Mouse (Mus musculus): Measurements from ENCODE around the gene Zfhx3.

Zfhx3 gene

GRCm38 (mm10) chr8:108647556-108647955, 705.1 kb downstream of the Zfhx3 start:
- DNase-seq (ENCODE audit: low spot score in 2 of 2), result peak in 1 of 2 experiments; percentile 4

- no peak for DNase-seq (ENCODE audit: low spot score in 2 of 2)
Observed at GRCm38 (mm10) chr8:108648993-108649392, 706.5 kb downstream of the Zfhx3 start.

- DNase-seq (ENCODE audit: low spot score in 2 of 2), result no peak
Observed at GRCm38 (mm10) chr8:108650837-108651236, 708.4 kb downstream of the Zfhx3 start.

GRCm38 (mm10) chr8:108661486-108662093, 719.1 kb downstream of the Zfhx3 start:
- no peak for DNase-seq (ENCODE audit: low spot score in 2 of 2)

- DNase-seq (ENCODE audit: low spot score in 2 of 2), result no peak
Observed at GRCm38 (mm10) chr8:108662766-108663165, 720.3 kb downstream of the Zfhx3 start.

GRCm38 (mm10) chr8:108671939-108672515, 729.6 kb downstream of the Zfhx3 start:
- DNase-seq (ENCODE audit: low spot score in 2 of 2), result no peak

- DNase-seq (ENCODE audit: low spot score in 2 of 2), result no peak
Observed at GRCm38 (mm10) chr8:108675001-108675525, 732.6 kb downstream of the Zfhx3 start.

- no peak for DNase-seq (ENCODE audit: low spot score in 2 of 2)
Observed at GRCm38 (mm10) chr8:108689694-108690093, 747.2 kb downstream of the Zfhx3 start.

- DNase-seq (ENCODE audit: low spot score in 2 of 2), result no peak
Observed at GRCm38 (mm10) chr8:108690576-108691455, 748.4 kb downstream of the Zfhx3 start.

- peak in 1 of 2 experiments; percentile 53 for DNase-seq (ENCODE audit: low spot score in 2 of 2)
Observed at GRCm38 (mm10) chr8:108691456-108692238, 749.2 kb downstream of the Zfhx3 start.

- DNase-seq (ENCODE audit: low spot score in 2 of 2), result no peak
Observed at GRCm38 (mm10) chr8:108692239-108692627, 749.8 kb downstream of the Zfhx3 start.

- no peak for DNase-seq (ENCODE audit: low spot score in 2 of 2)
Observed at GRCm38 (mm10) chr8:108692669-108693665, 750.5 kb downstream of the Zfhx3 start.

- DNase-seq (ENCODE audit: low spot score in 2 of 2), result no peak
Observed at GRCm38 (mm10) chr8:108693841-108694240, 751.4 kb downstream of the Zfhx3 start.

GRCm38 (mm10) chr8:108694516-108694915, 752.1 kb downstream of the Zfhx3 start:
- no peak for DNase-seq (ENCODE audit: low spot score in 2 of 2)

- no peak for DNase-seq (ENCODE audit: low spot score in 2 of 2)
Observed at GRCm38 (mm10) chr8:108695242-108695880, 752.9 kb downstream of the Zfhx3 start.

- DNase-seq (ENCODE audit: low spot score in 2 of 2), result no peak
Observed at GRCm38 (mm10) chr8:108695938-108696630, 753.6 kb downstream of the Zfhx3 start.

- DNase-seq (ENCODE audit: low spot score in 2 of 2), result no peak
Observed at GRCm38 (mm10) chr8:108696631-108697410, 754.4 kb downstream of the Zfhx3 start.

GRCm38 (mm10) chr8:108697589-108697988, 755.1 kb downstream of the Zfhx3 start:
- no peak for DNase-seq (ENCODE audit: low spot score in 2 of 2)
